Mouse (Mus musculus) lung, postnatal 4 days (tissue): ENCODE measurements around the gene Ap3b2.

ENCODE experiments used
- DNase-seq, 2 experiments: peaks; one replicate each; pipeline ENCODE4 v3.0.0; 2021

Gene Ap3b2

GRCm38 (mm10) chr7:81475221-81475620 lies 18.5 kb downstream of the Ap3b2 start:
- no peak for DNase-seq

DNA sequence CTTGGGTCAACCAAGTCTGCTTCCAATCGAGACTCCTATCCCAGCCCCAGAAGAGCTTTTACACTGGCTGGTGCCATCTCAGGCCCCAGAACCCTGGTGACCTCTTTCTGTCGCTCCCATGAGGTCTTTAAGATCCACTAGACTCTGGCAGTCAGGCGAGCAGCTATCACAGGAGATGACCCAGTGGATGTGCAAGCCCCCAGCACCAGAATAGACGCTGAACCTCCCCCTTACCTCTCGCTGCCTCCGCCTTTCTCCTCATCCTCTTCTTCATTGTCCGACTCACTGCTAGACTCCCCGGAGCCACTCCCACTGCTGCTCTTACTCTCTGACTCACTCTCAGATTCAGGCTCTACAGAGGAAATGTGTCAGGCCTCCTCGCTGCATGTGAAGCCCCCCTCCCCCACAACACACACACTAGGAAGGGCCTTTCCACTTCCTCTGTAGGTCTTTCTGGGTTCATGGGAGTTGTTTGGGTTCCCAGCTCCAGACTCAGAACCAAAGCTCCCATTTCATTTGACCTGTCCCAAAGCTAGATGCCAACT lies 28.7 kb downstream of the Ap3b2 start:
- DNase-seq = peak in 1 of 2 experiments; percentile 1

DNA sequence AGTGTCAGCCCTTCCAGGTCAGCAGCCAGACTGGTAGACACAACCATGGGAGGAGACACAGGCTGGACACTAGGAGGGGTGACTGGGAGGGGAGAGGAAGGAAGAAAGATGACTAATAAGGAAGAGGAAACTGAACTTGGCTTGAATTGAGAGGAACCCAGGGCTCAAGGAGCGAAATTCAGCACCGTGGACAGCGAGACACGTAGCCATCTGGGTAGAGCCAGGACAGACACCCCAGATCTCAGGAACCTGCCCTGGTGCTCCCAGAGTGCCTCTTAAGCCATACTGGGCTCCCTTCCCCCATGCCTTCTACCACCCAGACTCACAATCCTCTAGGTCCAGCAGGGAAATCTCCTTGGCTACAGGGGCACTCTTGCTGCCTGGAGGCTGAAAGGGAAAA lies 29.6 kb downstream of the Ap3b2 start:
- peak in 1 of 2 experiments; percentile 28 for DNase-seq

DNA sequence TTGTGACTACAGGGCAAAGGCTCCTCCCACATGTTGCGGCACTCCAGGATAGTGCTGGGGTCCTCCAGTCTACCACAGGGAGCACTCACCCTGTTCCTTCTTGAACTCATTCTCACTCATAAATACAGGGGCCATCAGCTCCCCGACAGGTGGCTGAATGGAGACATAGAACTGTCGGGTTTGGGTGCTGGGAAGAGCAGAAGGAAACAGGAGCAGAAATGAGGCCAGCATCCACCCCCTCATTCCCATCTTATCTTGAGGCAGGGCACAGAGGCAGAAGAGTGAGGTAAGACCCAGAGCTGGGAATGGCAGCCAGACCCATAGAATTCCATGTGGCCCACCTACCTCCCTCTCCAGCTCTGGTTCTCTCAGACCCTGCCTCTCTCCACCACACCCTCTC lies 30.9 kb downstream of the Ap3b2 start:
- DNase-seq = no peak

- peak; percentile 60 to 78 for DNase-seq
These were observed 38.5 kb downstream of the Ap3b2 start, which contains the start of gene Cpeb1 for GRCm38 (mm10) chr7:81455155-81455651. Gene Cpeb1, minus strand, starts transcription at chr7:81455465.

DNA sequence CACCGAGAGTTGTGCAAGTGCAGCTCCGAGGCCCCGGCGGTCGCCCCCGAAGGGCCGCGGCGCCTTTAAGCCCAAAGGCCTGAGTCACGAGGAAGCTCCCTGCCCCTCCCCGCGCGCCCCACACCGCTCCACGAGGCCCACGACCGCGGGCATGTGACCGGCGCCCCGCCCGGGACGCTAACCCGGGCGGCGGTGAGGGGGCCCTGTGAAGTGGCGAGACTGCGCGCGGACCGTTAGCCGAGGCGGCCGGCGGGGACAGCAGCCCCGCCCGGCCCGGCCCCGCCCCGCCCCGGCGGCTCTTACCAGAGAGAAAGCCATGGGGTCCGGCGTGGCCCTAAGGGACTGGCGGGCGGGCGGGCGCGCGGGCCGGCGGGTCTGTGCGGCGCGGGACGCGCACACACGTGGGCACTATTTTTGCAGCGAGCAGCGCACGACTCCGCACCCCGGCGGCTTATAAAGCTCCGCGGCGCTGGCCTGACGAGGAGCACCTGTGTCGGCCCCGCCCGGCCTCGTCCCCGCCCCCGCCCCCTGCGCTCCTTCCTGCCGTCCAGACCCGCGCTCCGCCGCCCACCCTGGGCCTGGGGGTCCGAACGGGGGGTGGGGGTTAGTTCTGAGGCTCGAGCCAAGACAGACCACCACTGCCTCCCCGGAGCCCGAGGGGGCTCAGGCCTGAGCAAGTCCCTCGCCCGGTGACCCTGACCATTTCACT lies 39.2 kb downstream of the Ap3b2 start:
- DNase-seq = peak; percentile 27 to 45

GRCm38 (mm10) chr7:81453443-81454274 lies 40.1 kb downstream of the Ap3b2 start:
- DNase-seq = peak; percentile 17 to 44

GRCm38 (mm10) chr7:81452971-81453441 lies 40.7 kb downstream of the Ap3b2 start:
- DNase-seq = no peak
